8 mouse cellular contexts compared by ENCODE assay signal in the genomic region with DNA sequence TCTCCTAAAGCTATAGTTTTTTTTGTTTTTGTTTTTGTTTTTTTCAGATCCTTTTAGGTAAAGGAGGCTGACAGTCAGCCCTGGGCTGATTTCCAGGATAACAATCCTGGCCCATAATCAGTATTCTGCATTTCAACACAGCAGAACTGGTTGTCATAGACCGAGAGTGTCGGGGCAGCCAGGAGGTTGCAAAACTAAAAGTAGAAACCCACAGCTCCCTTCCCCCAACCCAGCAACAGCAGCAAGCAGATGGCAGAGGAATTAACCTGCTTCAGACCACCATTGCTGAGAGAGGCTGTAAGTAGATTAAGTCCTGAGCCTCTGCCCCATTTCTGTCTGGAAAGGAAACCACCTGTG. TPM values are rescaled to one million over a fixed set of nuclear protein-coding genes. Genes with fewer than 3 reads are reported as not detected.
DNase-seq lines count a peak whose midpoint lies in the region; ATAC-seq and TF ChIP-seq lines count a peak whose summit lies in the region.

No protein-coding gene starts in this region.

- 0 out of 2 replicates have a peak, but pooled peaks cover 4% of the 10 kb centered on the region for H3K4me1 ChIP-seq in intestine, embryonic 15.5 days (replicated peaks)
- 0 out of 2 replicates have a peak, but pooled peaks cover 7% of the 10 kb centered on the region for H3K4me1 ChIP-seq in lung, embryonic 14.5 days (ENCODE audit: insufficient read depth)

- 1% methylated on average over 2 of the region's 2 CpGs for WGBS in intestine, embryonic 15.5 days
- 5% methylated on average over 2 of the region's 2 CpGs for WGBS in lung, embryonic 14.5 days

- H3K4me3 ChIP-seq in intestine, embryonic 15.5 days (replicated peaks), result peak overlapping the region; percentile 80
- peak overlapping the region; percentile 72 for H3K4me3 ChIP-seq in lung, embryonic 14.5 days (ENCODE audit: low read depth, low read length)

- no peak for TF ChIP-seq CTCF in lung, embryonic 14.5 days (IDR thresholded peaks at IDR 0.05; ENCODE audit: low read depth)

- intact Hi-C loops in left cerebral cortex, postnatal 14 days (cut with DNase I), result no loop called here
- intact Hi-C loops in gastrocnemius, postnatal 14 days (cut with DNase I; ENCODE audit: low total_unique reads), result no loop called here

- DNase-seq in left cerebral cortex, postnatal 14 days (ENCODE audit: low spot score in 2 of 2), result peak; percentile 21 to 37
- DNase-seq in left cerebral cortex, adult 18-20 months (ENCODE audit: low spot score in 2 of 2), result no peak
- DNase-seq in c-Kit-positive CD71-negative TER-119-negative erythroid progenitor cells, embryonic 14.5 days (ENCODE audit: low read depth), result peak; percentile 43
- peak; percentile 23 for DNase-seq in gastrocnemius, postnatal 14 days
- peak; percentile 60 for DNase-seq in lung, embryonic 14.5 days
- peak; percentile 84 for DNase-seq in retina, postnatal 1 day
- no peak for DNase-seq in right cerebral cortex, postnatal 4 days

- H3K27me3 ChIP-seq in intestine, embryonic 15.5 days (replicated peaks), result no peaks in the 10 kb centered on the region
- no peaks in the 10 kb centered on the region for H3K27me3 ChIP-seq in lung, embryonic 14.5 days (ENCODE audit: insufficient read depth, low read length)

- H3K9me3 ChIP-seq in intestine, embryonic 15.5 days, result no peaks in the 10 kb centered on the region
- H3K9me3 ChIP-seq in lung, embryonic 14.5 days (ENCODE audit: low read depth, low read length), result no peaks in the 10 kb centered on the region

- H3K27ac ChIP-seq in intestine, embryonic 15.5 days, result peak overlapping the region; percentile 95; the same call in 1 of the 2 replicates
- peak overlapping the region; percentile 95; the same call in 1 of the 2 replicates for H3K27ac ChIP-seq in lung, embryonic 14.5 days (ENCODE audit: low read depth)

- peak overlapping the region; percentile 83 for H3K9ac ChIP-seq in intestine, embryonic 15.5 days
- H3K9ac ChIP-seq in lung, embryonic 14.5 days, result peak overlapping the region; percentile 83

- H3K36me3 ChIP-seq in intestine, embryonic 15.5 days, result no peaks in the 10 kb centered on the region
- H3K36me3 ChIP-seq in lung, embryonic 14.5 days (ENCODE audit: insufficient read depth), result no peaks in the 10 kb centered on the region

- no peak; the same call in 1 of the 2 replicates for ATAC-seq in intestine, embryonic 15.5 days
- ATAC-seq in lung, embryonic 14.5 days (ENCODE audit: insufficient read depth), result 0 out of 2 replicates have a peak, but pooled peaks have one; percentile 1

- peak overlapping the region; percentile 73 for H3K4me2 ChIP-seq in intestine, embryonic 15.5 days (replicated peaks)
- H3K4me2 ChIP-seq in lung, embryonic 14.5 days, result peak overlapping the region; percentile 76

RNA-seq across cellular contexts. Expression of a gene that starts 1.0 kb away (rescaled TPM):
- 10 to 100 TPM; 22.3 to 25.2 TPM for total RNA-seq in left cerebral cortex, postnatal 14 days (2021)
- total RNA-seq in left cerebral cortex, adult 18-20 months (2021), result 10 to 100 TPM; 25.7 to 25.8 TPM
- total RNA-seq in gastrocnemius, postnatal 14 days (2021), result 100 to 1,000 TPM; 175 to 183 TPM
- 11.2 and 12.0 TPM in 2 replicates for polyA plus RNA-seq in intestine, embryonic 15.5 days (2015; fragmentation: Nextera tagmentation; extraction: Ambion mirVana)
- 12.6 and 12.9 TPM in 2 replicates for polyA plus RNA-seq in lung, embryonic 14.5 days (2014; fragmentation: Nextera tagmentation; extraction: Ambion mirVana)

RNA-seq across cellular contexts. Expression of a gene that starts 11.1 kb away (rescaled TPM):
- total RNA-seq in left cerebral cortex, postnatal 14 days (2021), result not detected
- not detected for total RNA-seq in left cerebral cortex, adult 18-20 months (2021)
- total RNA-seq in gastrocnemius, postnatal 14 days (2021), result not detected
- polyA plus RNA-seq in intestine, embryonic 15.5 days (2015; fragmentation: Nextera tagmentation; extraction: Ambion mirVana), result not detected in 2 replicates
- polyA plus RNA-seq in lung, embryonic 14.5 days (2014; fragmentation: Nextera tagmentation; extraction: Ambion mirVana), result not detected in 2 replicates

RNA-seq across cellular contexts. Expression of a gene that starts 44.4 kb away (rescaled TPM):
- not detected for total RNA-seq in left cerebral cortex, postnatal 14 days (2021)
- not detected for total RNA-seq in left cerebral cortex, adult 18-20 months (2021)
- total RNA-seq in gastrocnemius, postnatal 14 days (2021), result under 1 TPM in 1 of 2 experiments, not detected in 1; 0.21 TPM
- 1.3 and 1.6 TPM in 2 replicates for polyA plus RNA-seq in intestine, embryonic 15.5 days (2015; fragmentation: Nextera tagmentation; extraction: Ambion mirVana)
- polyA plus RNA-seq in lung, embryonic 14.5 days (2014; fragmentation: Nextera tagmentation; extraction: Ambion mirVana), result 0.25 and 0.28 TPM in 2 replicates

Comparison
In these comparisons a context has a peak if more than half of its experiments do, and no peak if none do; other contexts are left out.
1. DNase-seq: peak in left cerebral cortex, postnatal 14 days (2 of 2), c-Kit-positive CD71-negative TER-119-negative erythroid progenitor cells, embryonic 14.5 days (single experiment), gastrocnemius, postnatal 14 days (single experiment), lung, embryonic 14.5 days (single experiment) and retina, postnatal 1 day (single experiment); none in left cerebral cortex, adult 18-20 months (0 of 2) and right cerebral cortex, postnatal 4 days (single experiment).
2. RNA of a gene that starts 1.0 kb away (total RNA-seq): 175 to 183 TPM in gastrocnemius, postnatal 14 days; 25.7 to 25.8 TPM in left cerebral cortex, adult 18-20 months and 22.3 to 25.2 TPM in left cerebral cortex, postnatal 14 days; every median in the first group is over 4 times any median in the second.